Comparison of ENCODE assay signal across 18 mouse cellular contexts in genomic region chr16:29785114-29785513, GRCm38 (mm10).
DNase-seq lines count a peak whose midpoint lies in the region; ATAC-seq and TF ChIP-seq lines count a peak whose summit lies in the region.
"Had no signal": no experiment of that assay in that cellular context is flagged by ENCODE, and none has a peak within 500 bp of the region (broad histone marks: within the 10 kb centered on the region; RNA-seq: fewer than 3 reads in every experiment).

No protein-coding gene starts in this region.

- no peaks in the 10 kb centered on the region for H3K4me1 ChIP-seq in hindbrain, postnatal 0 days (ENCODE audit: insufficient read depth, low read length)
- H3K4me1 ChIP-seq in hindbrain, embryonic 10.5 days (replicated peaks): peaks cover 5% of the 10 kb centered on the region; the same call in 1 of the 2 replicates
- no peaks in the 10 kb centered on the region for H3K4me1 ChIP-seq in lung, adult 2 months (ENCODE audit: control insufficient read depth, insufficient read depth, low read length)
- H3K4me1 ChIP-seq in MEL (ENCODE audit: control insufficient read depth in 1 of 2, insufficient read depth in 2 of 2, low read length in 2 of 2): 0 out of 4 replicates have a peak, but pooled peaks cover 0 to 4% of the 10 kb centered on the region in 2 experiments
- peaks cover 34% of the 10 kb centered on the region for H3K4me1 ChIP-seq in small intestine, adult 2 months (ENCODE audit: control insufficient read depth, insufficient read depth, insufficient read length, low read length)
- no peaks in the 10 kb centered on the region for H3K4me1 ChIP-seq in forebrain, embryonic 14.5 days (ENCODE audit: control insufficient read depth, insufficient read depth, low read length)
- H3K4me1 ChIP-seq: hindbrain, embryonic 12.5 days had no signal

- no peaks in the 10 kb centered on the region for H3K9me3 ChIP-seq in hindbrain, postnatal 0 days (ENCODE audit: low read length)
- H3K9me3 ChIP-seq in hindbrain, embryonic 10.5 days: peaks cover 7% of the 10 kb centered on the region; the same call in 1 of the 2 replicates
- H3K9me3 ChIP-seq in MEL (replicated peaks; ENCODE audit: insufficient read depth, low read length): no peaks in the 10 kb centered on the region
- H3K9me3 ChIP-seq in forebrain, embryonic 14.5 days (replicated peaks; ENCODE audit: control insufficient read depth, low read length): no peaks in the 10 kb centered on the region
- H3K9me3 ChIP-seq: heart, embryonic 15.5 days had no signal

- H3K79me2 ChIP-seq in MEL (ENCODE audit: control insufficient read depth, insufficient read depth, low read length, poor library complexity): no peaks in the 10 kb centered on the region

- no peak overlapping the region for H3K4me2 ChIP-seq in hindbrain, postnatal 0 days (ENCODE audit: low read depth, low read length)
- H3K4me2 ChIP-seq in forebrain, embryonic 14.5 days (ENCODE audit: low read length): no peak overlapping the region
- H3K4me2 ChIP-seq: heart, embryonic 15.5 days; hindbrain, embryonic 12.5 days; limb, embryonic 13.5 days had no signal

- TF ChIP-seq EP300 in MEL (IDR thresholded peaks at IDR 0.05; ENCODE audit: low read depth in 1 of 2, low read length in 2 of 2): no peak

- peak; percentile 53 for TF ChIP-seq RAD21 in MEL (IDR thresholded peaks at IDR 0.05; ENCODE audit: low read depth, low read length)

- 96% methylated on average over 3 of the region's 3 CpGs for WGBS in hindbrain, postnatal 0 days
- 97% methylated on average over 3 of the region's 3 CpGs for WGBS in hindbrain, embryonic 10.5 days
- WGBS in lung, adult 2 months: 97% methylated on average over 3 of the region's 3 CpGs
- 96% methylated on average over 3 of the region's 3 CpGs for WGBS in small intestine, adult 2 months
- 100% methylated on average over 3 of the region's 3 CpGs for WGBS in forebrain, embryonic 14.5 days

- no peak overlapping the region for H3K9ac ChIP-seq in hindbrain, postnatal 0 days (replicated peaks; ENCODE audit: low read length)
- H3K9ac ChIP-seq in MEL (ENCODE audit: control insufficient read depth, low read depth, low read length, poor library complexity, severe bottlenecking): no peak overlapping the region
- H3K9ac ChIP-seq in forebrain, embryonic 14.5 days (ENCODE audit: low read length): no peak overlapping the region
- H3K9ac ChIP-seq: heart, embryonic 15.5 days; hindbrain, embryonic 12.5 days; limb, embryonic 13.5 days had no signal

- no peak for TF ChIP-seq POLR2A in lung, adult 2 months (IDR thresholded peaks at IDR 0.05; ENCODE audit: borderline replicate concordance, extremely low read depth, low read depth, low read length)
- TF ChIP-seq POLR2A in MEL (IDR thresholded peaks at IDR 0.05; ENCODE audit: control insufficient read depth in 1 of 2, insufficient read depth in 1 of 2, low read depth in 1 of 2, low read length in 2 of 2, poor library complexity in 1 of 2): no peak
- no peak for TF ChIP-seq POLR2A in small intestine, adult 2 months (IDR thresholded peaks at IDR 0.05; ENCODE audit: low read depth, low read length)

- H3K4me3 ChIP-seq in hindbrain, postnatal 0 days (ENCODE audit: low read length): no peak overlapping the region
- H3K4me3 ChIP-seq in hindbrain, embryonic 10.5 days: no peak overlapping the region
- no peak overlapping the region for H3K4me3 ChIP-seq in lung, adult 2 months (replicated peaks; ENCODE audit: extremely low read depth, low read depth, low read length)
- no peak overlapping the region for H3K4me3 ChIP-seq in MEL (ENCODE audit: control insufficient read depth in 1 of 2, insufficient read depth in 1 of 2, low read depth in 2 of 2, low read length in 2 of 2)
- no peak overlapping the region for H3K4me3 ChIP-seq in small intestine, adult 2 months (ENCODE audit: low read depth, low read length)
- no peak overlapping the region for H3K4me3 ChIP-seq in forebrain, embryonic 14.5 days (ENCODE audit: low read depth, low read length)
- H3K4me3 ChIP-seq: embryonic facial prominence, embryonic 10.5 days; heart, embryonic 15.5 days; hindbrain, embryonic 12.5 days; limb, embryonic 13.5 days had no signal

- no peak for ATAC-seq in hindbrain, postnatal 0 days
- ATAC-seq in forebrain, embryonic 14.5 days: no peak
- ATAC-seq: forebrain, embryonic 16.5 days; intestine, embryonic 16.5 days had no signal

- H3K36me3 ChIP-seq in hindbrain, postnatal 0 days (ENCODE audit: insufficient read depth, low read length): no peaks in the 10 kb centered on the region
- H3K36me3 ChIP-seq in hindbrain, embryonic 10.5 days: no peaks in the 10 kb centered on the region
- no peaks in the 10 kb centered on the region; a peak in 1 of 4 replicates for H3K36me3 ChIP-seq in MEL (ENCODE audit: control insufficient read depth in 1 of 2, insufficient read depth in 2 of 2, low read length in 2 of 2)
- H3K36me3 ChIP-seq in small intestine, adult 2 months (ENCODE audit: control insufficient read depth, insufficient read depth, low read length): no peaks in the 10 kb centered on the region
- no peaks in the 10 kb centered on the region for H3K36me3 ChIP-seq in forebrain, embryonic 14.5 days (ENCODE audit: control insufficient read depth, insufficient read depth, low read length)
- H3K36me3 ChIP-seq: embryonic facial prominence, embryonic 10.5 days; heart, embryonic 15.5 days; hindbrain, embryonic 12.5 days; limb, embryonic 13.5 days had no signal

- peak; percentile 17; the same call in 1 of the 2 replicates for TF ChIP-seq CTCF in hindbrain, postnatal 0 days (IDR thresholded peaks at IDR 0.05; ENCODE audit: low read depth)
- 0 out of 2 replicates have a peak, but pooled peaks have one; percentile 11 for TF ChIP-seq CTCF in lung, adult 2 months (IDR thresholded peaks at IDR 0.05; ENCODE audit: insufficient read depth, low read length)
- TF ChIP-seq CTCF in MEL (IDR thresholded peaks at IDR 0.05 in 2 of 3, conservative IDR thresholded peaks at IDR 0.05 in 1 of 3; ENCODE audit: control insufficient read depth in 1 of 3, insufficient read depth in 1 of 3, low read depth in 2 of 3, low read length in 3 of 3, poor library complexity in 1 of 3, severe bottlenecking in 1 of 3): peak in 2 of 3 experiments; percentile 41 to 48; a peak in 5 of 6 replicates
- peak; percentile 6; the same call in 1 of the 2 replicates for TF ChIP-seq CTCF in small intestine, adult 2 months (IDR thresholded peaks at IDR 0.05; ENCODE audit: extremely low read depth, insufficient read length, insufficient replicate concordance, low read depth, low read length)

- H3K27ac ChIP-seq in hindbrain, postnatal 0 days: no peak overlapping the region
- H3K27ac ChIP-seq in hindbrain, embryonic 10.5 days: no peak overlapping the region
- no peak overlapping the region for H3K27ac ChIP-seq in MEL (ENCODE audit: control insufficient read depth, low read depth, low read length)
- no peak overlapping the region for H3K27ac ChIP-seq in small intestine, adult 2 months (ENCODE audit: insufficient read depth, low read depth, low read length)
- no peak overlapping the region for H3K27ac ChIP-seq in forebrain, embryonic 14.5 days (ENCODE audit: low read depth, low read length)
- H3K27ac ChIP-seq: embryonic facial prominence, embryonic 10.5 days; heart, embryonic 15.5 days; hindbrain, embryonic 12.5 days; limb, embryonic 13.5 days had no signal

- DNase-seq in hindbrain, postnatal 0 days (ENCODE audit: low spot score): no peak
- no peak for DNase-seq in hindbrain, embryonic 10.5 days (ENCODE audit: low spot score)
- DNase-seq in lung, adult 2 months: no peak
- DNase-seq in lung, postnatal 14 days: no peak
- peak; percentile 24 for DNase-seq in MEL (ENCODE audit: low read depth, low spot score)
- DNase-seq in forebrain, embryonic 14.5 days (ENCODE audit: low spot score): no peak
- DNase-seq: adrenal gland, adult 8-10 months; cerebellum, postnatal 36 days; kidney, postnatal 25 days; lung, postnatal 10 days; thymus, adult 18-20 months had no signal

- H3K27me3 ChIP-seq in hindbrain, postnatal 0 days (ENCODE audit: insufficient read depth, low read length): no peaks in the 10 kb centered on the region
- H3K27me3 ChIP-seq in hindbrain, embryonic 10.5 days (ENCODE audit: insufficient read depth, poor library complexity, severe bottlenecking): peaks cover 37% of the 10 kb centered on the region
- H3K27me3 ChIP-seq in MEL (ENCODE audit: control insufficient read depth in 1 of 2, insufficient read depth in 2 of 2, low read length in 2 of 2): no peaks in the 10 kb centered on the region; a peak in 2 of 4 replicates
- H3K27me3 ChIP-seq in small intestine, adult 2 months (ENCODE audit: control insufficient read depth, insufficient read depth, low read length): no peaks in the 10 kb centered on the region
- no peaks in the 10 kb centered on the region for H3K27me3 ChIP-seq in forebrain, embryonic 14.5 days (replicated peaks; ENCODE audit: control insufficient read depth, insufficient read depth, low read length)

TF ChIP-seq in MEL, 35 proteins besides CTCF, POLR2A, EP300 and RAD21:
- TF ChIP-seq ZC3H11A (IDR thresholded peaks at IDR 0.05; ENCODE audit: low read depth, low read length): peak; percentile 21; the same call in 1 of the 2 replicates
- TF ChIP-seq ELF1 (IDR thresholded peaks at IDR 0.05; ENCODE audit: low read depth, low read length): no peak
- TF ChIP-seq SMC3 (IDR thresholded peaks at IDR 0.05; ENCODE audit: low read depth, low read length): peak; percentile 49
- TF ChIP-seq TBP (IDR thresholded peaks at IDR 0.05; ENCODE audit: low read depth, low read length): no peak
